Mouse (Mus musculus) midbrain, postnatal 0 days (tissue): ENCODE data around the gene Ubr2. TPM values are rescaled to one million over a fixed set of nuclear protein-coding genes. Genes with fewer than 3 reads are reported as not detected.
A peak's percentile ranks its signal among the peaks of the same experiment; 100 is the strongest.

Source experiments
- ATAC-seq: fragments of 200-750 bp; cut with Nextera tagmentation; 2 replicates; pipeline ENCODE4 v1.8.0; 2017; ENCODE audit warnings: moderate number of reproducible peaks, mild to moderate bottlenecking, moderate TSS enrichment, moderate library complexity; ENCODE audit not compliant: low FRiP score
- DNase-seq: peaks from one replicate; pipeline ENCODE4 v3.0.0-alpha.2; 2015; ENCODE audit warnings: low spot score
- H3K27ac ChIP-seq: fragments of 300-500 bp; sonication (generic); 2 replicates; pipeline ENCODE4 v1.5.1; 2014; ENCODE audit warnings: low read depth, mild to moderate bottlenecking, low read length, mixed read lengths
- H3K27me3 ChIP-seq: fragments of 300-500 bp; sonication (generic); 2 replicates; pipeline ENCODE4 v1.6.1; 2014; ENCODE audit warnings: low read length, control low read depth, mixed read lengths; ENCODE audit not compliant: insufficient read depth
- H3K36me3 ChIP-seq: fragments of 300-500 bp; sonication (generic); 2 replicates; pipeline ENCODE4 v1.6.1; 2014; ENCODE audit warnings: low read length, control low read depth, mixed read lengths; ENCODE audit not compliant: insufficient read depth
- H3K4me1 ChIP-seq: fragments of 300-500 bp; sonication (generic); 2 replicates; pipeline ENCODE4 v1.6.1; 2014; ENCODE audit warnings: mild to moderate bottlenecking, control low read depth, antibody characterized with exemption, low read length, mixed read lengths; ENCODE audit not compliant: insufficient read depth
- H3K4me2 ChIP-seq: fragments of 300-500 bp; sonication (generic); 2 replicates; pipeline ENCODE4 v1.6.1; 2014; ENCODE audit warnings: low read depth, mild to moderate bottlenecking, low read length, mixed read lengths; ENCODE audit not compliant: poor library complexity, severe bottlenecking
- H3K4me3 ChIP-seq: fragments of 300-500 bp; sonication (generic); 2 replicates; pipeline ENCODE4 v1.5.1; 2014; ENCODE audit warnings: low read depth, mild to moderate bottlenecking, low read length, moderate library complexity
- H3K9ac ChIP-seq: fragments of 300-500 bp; sonication (generic); replicated peaks from 2 replicates; pipeline ENCODE4 v1.6.1; 2014; ENCODE audit warnings: mild to moderate bottlenecking, low read length, moderate library complexity, mixed read lengths; ENCODE audit not compliant: poor library complexity, severe bottlenecking
- H3K9me3 ChIP-seq: fragments of 300-500 bp; sonication (generic); 2 replicates; pipeline ENCODE4 v1.6.1; 2016; ENCODE audit warnings: low read length, control low read depth
- CTCF ChIP-seq: IDR thresholded peaks from 2 replicates; pipeline ENCODE4 v1.5.1; 2016; ENCODE audit warnings: antibody characterized with exemption, mild to moderate bottlenecking
- WGBS: fragments of 180-500 bp; shearing (Covaris S2); extraction: QIAGEN DNeasy Blood & Tissue Kit; methylation state at CpG from one replicate; pipeline ENCODE4 v1.1.7; 2014; 5-methylcytosine and 5-hydroxymethylcytosine counted together
- polyA plus RNA-seq: library from polyadenylated mRNA; unstranded; fragments of >200 nt; fragmentation: Nextera tagmentation; extraction: Ambion mirVana; gene quantifications from 2 replicates; pipeline ENCODE4 v1.2.1, GENCODE M21; 2015
- total RNA-seq: library from RNA; depleted of rRNA; stranded (reverse); fragments of >200 nt; gene quantifications from 2 replicates; pipeline ENCODE4 v1.2.3, GENCODE M21; 2014

Gene Ubr2
- total and polyA plus RNA-seq, 2 experiments from 2014 or later: 9.8 to 26.0 TPM

GRCm38 (mm10) chr17:46958045-46958444 is 52.3 kb downstream of the Ubr2 start:
- peaks cover 82% of the 10 kb centered on the region for H3K36me3 ChIP-seq
- no peak overlapping the region for H3K4me3 ChIP-seq
- no peak overlapping the region for H3K27ac ChIP-seq
- H3K4me2 ChIP-seq: no peak overlapping the region
- TF ChIP-seq CTCF: peak; percentile 31; the same call in 1 of the 2 replicates
- no peak overlapping the region for H3K9ac ChIP-seq
- no peak for ATAC-seq
- DNase-seq: no peak
- no peaks in the 10 kb centered on the region for H3K9me3 ChIP-seq
- 94% methylated on average over 2 of the region's 2 CpGs for WGBS
- H3K4me1 ChIP-seq: no peaks in the 10 kb centered on the region
- H3K27me3 ChIP-seq: no peaks in the 10 kb centered on the region

- TF ChIP-seq CTCF: no peak
- H3K36me3 ChIP-seq: peaks cover 71% of the 10 kb centered on the region
- no peak overlapping the region for H3K27ac ChIP-seq
- no peak overlapping the region for H3K9ac ChIP-seq
- ATAC-seq: no peak
- H3K27me3 ChIP-seq: no peaks in the 10 kb centered on the region
- H3K4me2 ChIP-seq: no peak overlapping the region
- H3K4me1 ChIP-seq: no peaks in the 10 kb centered on the region
- WGBS: 95% methylated on average over 9 of the region's 9 CpGs
- no peak for DNase-seq
- no peaks in the 10 kb centered on the region for H3K9me3 ChIP-seq
- no peak overlapping the region for H3K4me3 ChIP-seq
These were observed 64.1 kb downstream of the Ubr2 start for GRCm38 (mm10) chr17:46946276-46946675.

GRCm38 (mm10) chr17:46942421-46942820 is 67.9 kb downstream of the Ubr2 start:
- H3K4me1 ChIP-seq: no peaks in the 10 kb centered on the region
- no peak overlapping the region for H3K4me2 ChIP-seq
- DNase-seq: no peak
- no peak for ATAC-seq
- no peaks in the 10 kb centered on the region for H3K27me3 ChIP-seq
- no peaks in the 10 kb centered on the region for H3K9me3 ChIP-seq
- TF ChIP-seq CTCF: no peak
- peaks cover 89% of the 10 kb centered on the region for H3K36me3 ChIP-seq
- 98% methylated on average over 9 of the region's 9 CpGs for WGBS
- H3K4me3 ChIP-seq: no peak overlapping the region
- H3K27ac ChIP-seq: no peak overlapping the region
- no peak overlapping the region for H3K9ac ChIP-seq

DNA sequence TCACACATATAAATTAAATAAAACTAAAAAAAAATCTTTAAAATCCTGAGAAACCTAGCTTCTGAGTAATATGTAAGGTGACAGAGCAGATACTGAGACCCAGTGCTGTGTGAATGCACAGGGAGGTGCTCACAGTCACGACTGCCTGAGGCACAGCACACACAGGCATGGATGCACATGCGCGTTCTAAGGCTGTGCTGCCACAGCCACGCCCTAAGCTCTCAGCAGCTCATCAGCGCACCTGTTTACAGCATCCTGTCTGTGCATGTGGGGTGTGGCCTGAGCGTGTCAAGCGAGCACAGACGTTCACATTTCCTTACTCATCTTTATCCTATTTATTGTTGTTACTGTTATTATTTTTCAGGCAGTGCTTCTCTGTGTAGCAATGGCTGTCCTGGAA is 69.9 kb downstream of the Ubr2 start:
- Histone ChIP-seq H3K4me1 (no peaks in the 10 kb centered on the region), H3K9me3 (no peaks in the 10 kb centered on the region), H3K36me3 (peaks cover 90% of the 10 kb centered on the region), H3K27ac (no peak overlapping the region), H3K4me3 (no peak overlapping the region), H3K9ac (no peak overlapping the region), H3K4me2 (no peak overlapping the region), H3K27me3 (no peaks in the 10 kb centered on the region)
- TF ChIP-seq CTCF: no peak
- 96% methylated on average over 8 of the region's 8 CpGs for WGBS
- DNase-seq: no peak
- ATAC-seq: no peak

DNA sequence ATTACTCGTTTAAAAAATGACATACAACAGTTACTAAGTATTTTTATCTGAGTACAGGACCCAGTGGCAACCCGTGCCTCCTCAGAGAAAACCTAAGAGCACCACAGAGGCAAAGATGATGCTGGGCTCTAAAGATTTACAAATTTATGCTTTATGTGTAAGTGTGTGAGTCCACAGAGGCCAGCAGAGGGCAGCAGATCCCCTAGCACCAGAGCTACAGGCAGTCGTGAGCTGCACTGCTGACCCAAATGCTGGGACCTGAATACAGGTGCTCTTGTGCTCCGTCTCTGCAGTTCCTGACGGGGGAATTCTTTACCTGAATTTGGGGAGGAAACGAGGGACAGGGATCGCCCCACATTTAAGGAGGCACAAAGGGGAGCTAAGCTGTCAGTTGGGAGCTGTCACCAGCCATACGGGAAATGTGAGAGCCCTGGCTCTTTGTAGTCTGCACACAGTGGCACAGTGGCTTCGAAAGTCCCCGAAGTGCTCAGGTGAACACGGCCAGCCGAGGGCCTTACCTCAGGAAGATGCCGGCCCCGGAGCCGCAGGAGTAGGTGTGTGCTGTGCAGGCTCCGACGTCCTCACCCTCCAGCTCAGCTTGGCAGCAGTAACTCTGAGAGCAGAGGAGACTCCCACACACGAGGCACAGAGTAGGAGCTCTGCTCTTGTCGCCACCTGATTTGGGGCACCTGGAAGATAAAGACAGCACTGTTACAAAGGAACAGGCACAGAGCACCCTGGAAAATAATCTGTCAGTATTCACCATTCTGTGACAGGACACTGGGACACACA is 76.6 kb downstream of the Ubr2 start:
- no peak overlapping the region for H3K27ac ChIP-seq
- ATAC-seq (peak; percentile 47; the same call in 1 of the 2 replicates), DNase-seq (peak; percentile 69)
- H3K36me3 ChIP-seq: peaks cover 83% of the 10 kb centered on the region
- H3K4me2 ChIP-seq: no peak overlapping the region
- 81% methylated on average over 19 of the region's 19 CpGs for WGBS
- H3K9ac ChIP-seq: no peak overlapping the region
- no peaks in the 10 kb centered on the region for H3K4me1 ChIP-seq
- H3K9me3 ChIP-seq: no peaks in the 10 kb centered on the region
- H3K27me3 ChIP-seq: no peaks in the 10 kb centered on the region
- no peak overlapping the region for H3K4me3 ChIP-seq
- TF ChIP-seq CTCF: peak; percentile 87

DNA sequence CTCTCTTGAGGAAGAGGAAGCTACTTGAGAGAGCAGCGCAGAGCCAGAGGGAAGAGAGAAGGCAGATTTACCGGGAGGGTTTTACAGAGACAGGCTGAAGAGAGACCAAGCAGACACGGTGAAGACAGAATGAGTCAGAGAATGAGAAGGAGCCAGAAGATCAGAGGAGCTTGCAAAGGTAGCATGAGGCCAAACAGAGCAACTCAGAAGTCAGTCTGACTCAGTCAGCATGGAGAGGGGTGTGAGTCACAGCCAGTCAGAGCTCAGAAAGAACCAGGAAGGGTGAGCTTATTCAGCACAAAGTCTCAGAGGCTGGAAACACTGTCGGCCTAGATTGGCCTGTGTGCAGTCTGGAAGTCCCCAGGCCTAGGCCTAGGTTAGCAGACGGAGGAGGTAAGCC is 77.4 kb downstream of the Ubr2 start:
- DNase-seq (no peak), ATAC-seq (no peak)
- Histone ChIP-seq H3K9ac (no peak overlapping the region), H3K4me3 (no peak overlapping the region), H3K4me2 (no peak overlapping the region), H3K27me3 (no peaks in the 10 kb centered on the region), H3K27ac (no peak overlapping the region), H3K4me1 (no peaks in the 10 kb centered on the region), H3K9me3 (no peaks in the 10 kb centered on the region), H3K36me3 (peaks cover 82% of the 10 kb centered on the region)
- 93% methylated on average over 5 of the region's 5 CpGs for WGBS
- TF ChIP-seq CTCF: no peak
